Mouse (Mus musculus): ENCODE data around the gene Prickle2.
A peak's percentile ranks its signal among the peaks of the same experiment; 100 is the strongest.

Gene Prickle2

GRCm38 (mm10) chr6:92706145-92706466, at the start of gene Prickle2:
Gene Prickle2 (minus strand): TSS chr6:92706155.
- peak; percentile 77 for DNase-seq (ENCODE audit: low read depth, low spot score)

- peak; percentile 28 for DNase-seq (ENCODE audit: low read depth, low spot score)
Measured at GRCm38 (mm10) chr6:92752737-92753136, 46.8 kb upstream of the Prickle2 start.

GRCm38 (mm10) chr6:92749420-92749819, 43.5 kb upstream of the Prickle2 start:
- no peak for DNase-seq (ENCODE audit: low read depth, low spot score)

- DNase-seq (ENCODE audit: low read depth, low spot score), result peak; percentile 78
Measured at GRCm38 (mm10) chr6:92743605-92744004, 37.6 kb upstream of the Prickle2 start.

GRCm38 (mm10) chr6:92737116-92737515, 31.2 kb upstream of the Prickle2 start:
- DNase-seq (ENCODE audit: low read depth, low spot score), result no peak

GRCm38 (mm10) chr6:92733651-92734050, 27.7 kb upstream of the Prickle2 start:
- peak; percentile 56 for DNase-seq (ENCODE audit: low read depth, low spot score)

GRCm38 (mm10) chr6:92728514-92728913, 22.6 kb upstream of the Prickle2 start:
- no peak for DNase-seq (ENCODE audit: low read depth, low spot score)

- DNase-seq (ENCODE audit: low read depth, low spot score), result peak; percentile 91
Measured at GRCm38 (mm10) chr6:92728084-92728483, 22.1 kb upstream of the Prickle2 start.

- DNase-seq (ENCODE audit: low read depth, low spot score), result no peak
Measured at GRCm38 (mm10) chr6:92727351-92727986, 21.5 kb upstream of the Prickle2 start.

- DNase-seq (ENCODE audit: low read depth, low spot score), result no peak
Measured at GRCm38 (mm10) chr6:92726121-92726520, 20.2 kb upstream of the Prickle2 start.

- no peak for DNase-seq (ENCODE audit: low read depth, low spot score)
Measured at GRCm38 (mm10) chr6:92724394-92724793, 18.4 kb upstream of the Prickle2 start.

GRCm38 (mm10) chr6:92715806-92716205, 9.9 kb upstream of the Prickle2 start:
- no peak for DNase-seq (ENCODE audit: low read depth, low spot score)

GRCm38 (mm10) chr6:92714748-92715147, 8.8 kb upstream of the Prickle2 start:
- DNase-seq (ENCODE audit: low read depth, low spot score), result no peak

GRCm38 (mm10) chr6:92708137-92708536, 2.2 kb upstream of the Prickle2 start:
- no peak for DNase-seq (ENCODE audit: low read depth, low spot score)

- peak; percentile 20 for DNase-seq (ENCODE audit: low read depth, low spot score)
Measured at GRCm38 (mm10) chr6:92705353-92706144, 406 bp downstream of the Prickle2 start.

GRCm38 (mm10) chr6:92704810-92705209, 1.1 kb downstream of the Prickle2 start:
- DNase-seq (ENCODE audit: low read depth, low spot score), result peak; percentile 24

GRCm38 (mm10) chr6:92699491-92700209, 6.3 kb downstream of the Prickle2 start:
- no peak for DNase-seq (ENCODE audit: low read depth, low spot score)

GRCm38 (mm10) chr6:92697807-92698206, 8.1 kb downstream of the Prickle2 start:
- no peak for DNase-seq (ENCODE audit: low read depth, low spot score)

- DNase-seq (ENCODE audit: low read depth, low spot score), result no peak
Measured at GRCm38 (mm10) chr6:92687317-92687716, 18.6 kb downstream of the Prickle2 start.

- no peak for DNase-seq (ENCODE audit: low read depth, low spot score)
Measured at GRCm38 (mm10) chr6:92674394-92674925, 31.5 kb downstream of the Prickle2 start.

- no peak for DNase-seq (ENCODE audit: low read depth, low spot score)
Measured at GRCm38 (mm10) chr6:92670518-92671147, 35.3 kb downstream of the Prickle2 start.

- DNase-seq (ENCODE audit: low read depth, low spot score), result no peak
Measured at GRCm38 (mm10) chr6:92669623-92670022, 36.3 kb downstream of the Prickle2 start.

Data from ZHBTc4 (cell line).